Mouse (Mus musculus) right cerebral cortex, postnatal 4 days (tissue): Measurements from ENCODE around the gene Nup153.
A peak's percentile ranks its signal among the peaks of the same experiment; 100 is the strongest.

Experiments used
- DNase-seq: peaks from one replicate; pipeline ENCODE4 v3.0.0-alpha.2; 2022

The Nup153 gene

DNA sequence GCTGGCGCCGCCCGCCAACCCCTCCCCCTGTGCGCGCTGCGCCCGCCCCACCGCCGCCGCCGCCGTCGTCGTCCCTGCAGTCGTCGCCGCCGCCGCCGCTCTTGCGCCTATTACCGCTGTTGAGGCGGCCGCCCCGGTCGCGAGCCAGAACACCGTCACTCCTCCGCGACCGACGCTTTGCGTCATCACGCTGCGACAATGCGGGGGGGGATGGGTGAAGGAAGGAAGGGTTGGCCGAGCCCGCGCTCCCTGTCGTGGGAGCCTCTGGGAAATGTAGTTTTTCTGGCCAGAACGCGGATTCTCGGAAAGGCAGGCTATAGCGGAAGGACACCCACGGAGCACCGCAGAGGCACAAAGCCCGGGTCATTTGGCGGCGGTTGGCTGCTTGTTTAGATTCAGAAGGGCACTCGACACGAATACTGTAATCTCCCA lies at the start of gene Nup153:
TSS of gene Nup153 (minus strand) at position 104 of the 432 bp plus-strand sequence.
- DNase-seq = peak; percentile 100

DNA sequence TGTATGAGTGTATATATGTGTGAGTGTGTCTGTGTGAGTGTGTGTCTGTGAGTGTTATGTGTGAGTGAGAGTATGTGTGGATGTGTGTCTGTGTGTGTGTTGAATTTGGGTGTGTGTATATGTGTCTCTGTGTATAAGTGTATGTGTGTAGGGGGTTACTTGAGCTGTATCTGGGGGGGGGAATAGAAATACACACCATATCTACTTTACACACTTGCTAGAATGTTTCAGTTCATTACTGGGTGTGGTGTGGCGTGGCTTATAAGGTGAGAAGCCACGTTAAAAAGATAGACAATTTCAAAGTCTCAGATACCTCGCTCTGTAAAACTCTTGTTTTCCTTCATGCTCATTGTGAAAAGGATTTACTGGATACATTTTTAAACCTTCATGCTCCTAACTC lies 49.7 kb upstream of the Nup153 start:
- no peak for DNase-seq

DNA sequence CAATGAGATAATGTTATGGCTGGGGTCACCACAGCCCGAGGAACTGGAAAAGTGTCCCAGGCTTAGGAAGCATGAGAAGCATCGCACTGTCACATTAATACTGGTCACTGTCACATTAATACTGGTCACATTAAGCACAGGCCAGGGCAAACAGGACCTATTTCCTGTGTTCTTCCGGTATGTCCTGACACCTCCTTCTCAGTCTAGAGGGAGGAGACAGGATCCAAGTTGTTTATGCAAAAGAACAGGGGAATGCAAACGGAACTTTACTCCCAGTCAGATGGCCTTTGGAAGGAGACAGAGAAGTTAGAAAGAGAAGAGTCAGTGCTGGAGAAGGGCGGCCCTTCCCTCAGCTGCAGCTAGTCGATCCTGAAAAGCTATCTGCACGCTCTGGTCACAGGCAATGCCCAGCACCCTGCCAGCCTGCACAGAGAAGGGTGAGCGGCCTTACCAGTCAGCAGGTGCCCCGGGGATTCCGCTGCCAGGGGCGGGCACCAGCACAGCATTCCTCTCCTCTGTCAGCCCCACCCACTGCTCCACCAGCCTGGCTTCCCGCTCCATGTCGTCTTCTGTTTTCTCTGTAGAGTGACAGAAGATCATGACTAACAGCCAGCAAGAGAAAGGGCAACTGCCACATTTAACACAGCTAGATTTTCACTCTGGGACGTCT lies 49.0 kb upstream of the Nup153 start:
- no peak for DNase-seq

DNA sequence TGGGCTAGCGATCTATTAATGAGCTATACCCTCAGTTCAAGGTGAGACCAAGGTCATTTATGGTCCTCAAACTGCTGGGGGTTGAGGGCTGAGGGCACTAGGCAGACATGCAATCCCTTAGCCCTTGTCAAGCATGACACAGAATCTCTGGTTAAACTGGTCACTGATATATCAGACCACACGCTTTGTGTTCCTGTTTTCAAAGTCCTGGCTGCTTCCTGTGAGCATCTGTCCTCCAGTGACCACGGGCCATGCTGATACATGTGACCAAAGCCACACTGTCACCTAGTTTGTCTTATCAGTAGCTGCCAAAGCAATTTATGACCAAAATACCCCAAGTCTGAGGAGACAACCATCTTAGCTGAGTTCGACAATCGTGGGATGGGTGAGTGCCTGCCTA lies 47.3 kb upstream of the Nup153 start:
- no peak for DNase-seq

DNA sequence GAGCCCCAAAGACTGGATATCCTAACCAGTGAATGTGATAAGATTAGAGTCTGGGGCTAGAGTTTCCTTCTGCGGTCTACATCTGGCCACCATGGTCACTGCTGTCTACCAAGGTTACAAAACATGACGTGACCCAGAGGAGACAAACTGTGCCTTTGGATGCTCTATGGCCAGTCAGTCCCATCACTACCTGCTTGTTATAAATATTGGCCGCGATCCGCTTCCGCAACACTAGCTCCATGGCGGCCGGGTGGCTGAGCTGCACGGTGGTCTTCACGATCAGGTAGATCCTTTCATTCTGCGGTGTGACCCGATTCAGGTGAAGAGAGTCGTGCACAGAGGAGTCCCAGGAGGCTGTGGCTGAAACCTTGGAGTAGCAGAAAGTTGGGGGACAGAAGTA lies 44.8 kb upstream of the Nup153 start:
- DNase-seq = no peak

DNA sequence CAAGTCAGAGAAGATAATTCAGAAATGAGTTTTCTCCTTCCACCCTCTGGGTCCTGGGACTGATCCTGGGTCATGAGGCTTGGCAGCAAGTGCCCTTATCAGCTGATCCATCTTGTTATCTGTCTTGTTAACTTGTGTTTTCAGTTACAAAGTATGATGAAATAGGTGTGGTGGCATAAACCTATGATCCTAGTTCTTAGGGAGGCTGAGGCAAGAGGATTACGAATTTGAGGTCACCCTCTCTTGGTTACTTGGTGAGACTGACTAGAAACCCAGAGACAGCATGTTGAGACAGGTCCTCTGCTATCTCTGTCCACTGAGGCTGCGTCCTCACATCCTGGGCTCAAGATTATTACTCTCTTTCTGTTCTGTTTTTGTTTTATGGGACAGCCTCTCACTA lies 37.6 kb upstream of the Nup153 start:
- no peak for DNase-seq

DNA sequence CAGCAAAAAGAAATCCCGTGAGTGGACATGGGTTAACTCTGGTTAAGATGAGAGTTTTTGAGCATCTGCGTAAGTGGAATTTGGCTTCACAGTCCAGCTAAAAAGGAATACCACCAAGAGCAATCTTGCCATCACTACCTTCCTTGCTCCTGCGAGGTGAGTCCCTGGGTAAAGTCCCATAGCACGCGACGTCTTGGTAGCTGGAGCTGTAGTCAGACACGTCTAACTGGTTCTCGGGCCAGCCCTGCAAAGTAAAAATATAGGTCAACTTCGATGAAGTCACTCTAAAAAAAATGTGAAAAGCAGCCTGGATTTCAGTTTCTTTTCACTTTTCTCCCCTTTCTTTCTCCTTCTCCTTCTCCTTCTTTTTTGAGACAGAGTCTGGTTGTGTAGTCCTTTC lies 35.5 kb upstream of the Nup153 start:
- DNase-seq = no peak

DNA sequence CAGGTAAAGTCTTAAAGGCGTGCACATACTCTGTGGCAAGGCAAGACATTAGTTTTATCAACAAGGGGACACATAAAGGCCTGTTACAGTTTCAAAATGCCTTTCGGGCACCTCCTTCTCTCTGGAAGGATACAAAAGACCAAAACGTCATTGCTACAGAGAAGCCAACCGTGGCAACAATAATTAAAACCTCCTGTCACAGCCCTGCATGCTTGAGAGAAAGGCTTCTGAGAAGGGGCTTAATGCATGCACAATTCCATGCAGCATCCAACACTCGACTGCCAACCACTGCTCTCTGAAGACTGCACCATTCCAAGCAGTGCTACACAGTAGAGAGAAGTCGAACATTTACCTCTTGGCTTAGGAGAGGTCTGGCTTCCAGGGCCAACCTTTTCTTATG lies 33.2 kb upstream of the Nup153 start:
- no peak for DNase-seq

DNA sequence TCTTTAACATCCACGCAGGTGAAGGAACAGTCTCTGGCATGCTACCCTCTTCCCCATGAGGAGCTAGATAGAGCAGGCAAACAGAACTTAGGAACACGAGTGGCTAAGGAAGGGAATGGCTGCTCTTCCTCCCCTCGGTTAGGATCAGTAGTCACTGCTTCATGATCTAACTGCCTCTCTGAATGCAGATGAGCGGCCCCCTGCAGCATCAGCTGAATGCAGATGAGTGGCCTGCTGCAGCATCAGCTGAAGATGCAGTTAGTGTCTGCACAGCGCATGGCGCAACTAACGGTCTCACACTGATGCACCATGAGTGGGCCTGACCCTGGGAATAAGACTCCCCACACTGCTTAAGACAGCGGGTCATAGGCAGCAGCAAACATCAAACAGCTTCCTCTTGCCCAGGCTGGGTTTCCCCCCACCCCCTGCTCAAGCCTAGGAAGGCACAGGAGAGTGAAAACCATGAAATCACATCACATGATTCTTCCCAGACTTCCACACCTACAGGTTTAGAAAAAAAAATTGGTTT lies 31.6 kb upstream of the Nup153 start:
- DNase-seq = no peak

DNA sequence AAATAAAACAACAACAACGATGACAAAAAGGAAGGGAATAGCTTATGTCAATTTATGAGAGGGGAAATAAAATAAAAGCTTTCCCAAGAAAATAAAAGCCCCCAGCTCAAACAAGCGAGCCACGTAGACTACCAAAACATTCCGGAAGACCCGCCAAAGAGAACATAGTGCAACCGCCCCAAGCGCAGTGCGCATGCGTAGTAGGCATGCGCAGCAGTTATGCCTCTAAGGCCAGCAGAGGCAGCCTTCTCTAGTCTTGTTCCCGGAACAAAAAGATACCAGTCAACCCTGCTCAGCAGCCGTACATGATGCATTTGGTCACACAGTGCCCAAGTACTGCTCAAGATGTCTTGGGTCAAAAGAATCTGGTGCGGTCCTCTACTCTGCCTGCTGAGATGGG lies 30.9 kb upstream of the Nup153 start:
- no peak for DNase-seq

DNA sequence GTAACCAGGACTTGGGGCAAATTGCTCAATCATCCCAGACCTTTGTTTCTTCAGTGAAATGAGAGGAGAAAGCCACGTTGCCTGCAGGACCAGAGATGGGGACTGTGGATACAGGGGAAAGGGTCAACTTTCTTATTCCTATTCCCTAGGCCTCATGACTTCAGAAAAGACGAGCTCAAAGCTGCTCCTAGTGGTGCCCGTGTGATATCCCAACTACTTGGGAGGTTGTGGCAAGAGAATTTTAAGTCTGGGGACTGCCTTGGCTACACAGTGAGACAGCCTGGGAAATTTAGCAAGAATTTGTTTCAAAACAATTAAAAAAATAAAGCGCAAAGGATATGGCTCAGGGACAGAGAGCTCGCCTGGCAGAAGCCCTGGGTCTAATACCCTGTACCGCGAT lies 30.2 kb upstream of the Nup153 start:
- no peak for DNase-seq

DNA sequence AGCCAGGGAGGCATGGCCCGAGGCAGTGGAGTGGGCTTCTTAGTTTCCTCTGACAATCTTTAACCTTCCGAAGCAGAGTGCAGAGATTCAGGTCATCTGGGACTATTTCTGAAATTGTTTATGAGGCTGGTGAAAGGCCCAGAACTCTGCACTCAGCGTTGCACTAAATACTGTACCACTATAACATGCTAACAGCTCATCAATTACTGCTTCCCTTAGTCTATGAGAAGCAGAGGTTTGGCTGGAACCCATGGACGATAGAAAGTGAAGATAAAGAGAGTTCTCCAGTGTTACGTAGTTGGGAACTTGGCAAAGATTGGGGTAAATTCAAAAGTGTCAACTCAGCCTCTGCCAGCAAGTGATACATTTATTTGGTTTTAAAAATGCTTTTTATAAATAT lies 25.6 kb upstream of the Nup153 start:
- DNase-seq = no peak

DNA sequence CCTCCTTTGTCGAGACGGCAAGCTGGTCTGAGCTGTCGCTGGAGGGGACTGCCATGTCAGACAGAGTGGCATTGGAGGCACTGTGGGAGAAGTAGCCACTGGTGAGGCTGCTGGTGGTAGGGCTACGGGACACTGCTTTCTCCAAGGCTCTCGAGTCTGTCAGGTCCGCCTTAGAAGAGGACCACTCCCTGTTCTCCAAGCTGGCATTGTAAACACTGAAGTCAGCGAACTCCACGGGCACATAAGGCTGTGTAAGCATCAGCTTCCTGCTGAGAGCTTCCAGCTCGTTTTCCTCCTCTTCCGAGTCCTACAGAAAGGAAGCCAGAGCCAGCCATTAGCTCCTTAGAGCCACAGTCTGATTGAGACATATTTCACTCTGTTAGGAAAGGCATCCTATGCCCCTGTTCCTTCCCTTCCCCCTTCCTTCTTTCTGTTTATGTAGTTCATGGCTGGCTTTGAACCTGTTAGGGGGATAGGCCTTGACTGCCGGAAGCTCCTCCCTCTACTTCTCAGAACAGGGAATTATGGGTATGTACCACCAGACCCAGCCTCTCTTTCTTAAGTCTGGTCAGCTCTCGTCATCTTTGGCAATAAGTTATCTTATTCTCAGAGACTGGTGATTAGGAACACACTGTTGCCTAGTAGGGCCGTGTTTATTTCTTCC lies 25.0 kb upstream of the Nup153 start:
- DNase-seq = no peak

DNA sequence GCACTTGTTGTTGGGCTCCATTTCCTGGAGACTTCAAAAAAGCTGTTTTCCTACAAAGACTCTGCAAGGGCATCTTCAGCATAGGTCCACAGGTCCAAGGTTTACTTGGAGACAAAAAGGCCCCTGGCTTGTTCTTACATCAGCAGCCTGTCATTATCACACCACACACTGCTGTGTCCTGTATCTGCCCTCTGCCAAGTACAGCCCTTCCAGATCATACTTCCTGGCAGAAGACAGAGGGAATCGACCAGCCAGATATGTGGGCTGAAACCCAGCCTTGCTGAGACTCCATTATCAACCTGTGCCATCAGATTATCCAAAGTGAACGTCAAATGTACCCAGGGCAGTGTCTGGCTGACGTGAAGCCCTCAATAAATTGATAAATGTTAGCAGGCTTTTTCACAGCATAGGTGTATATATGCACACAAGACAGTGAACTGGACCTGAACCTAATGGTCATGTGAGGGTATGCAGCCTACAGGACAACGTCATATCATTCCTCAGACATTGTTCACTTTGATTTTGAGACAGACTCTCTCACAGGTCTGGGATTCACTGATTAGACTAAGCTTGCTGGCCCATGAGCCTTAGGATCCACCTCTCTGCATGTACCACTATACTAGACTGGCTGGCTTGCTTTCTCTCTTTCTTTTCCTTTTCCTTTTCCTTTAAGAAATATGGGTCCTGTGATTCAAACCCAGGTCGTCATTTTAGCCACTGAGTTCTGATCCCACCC lies 20.6 kb upstream of the Nup153 start:
- DNase-seq = no peak

DNA sequence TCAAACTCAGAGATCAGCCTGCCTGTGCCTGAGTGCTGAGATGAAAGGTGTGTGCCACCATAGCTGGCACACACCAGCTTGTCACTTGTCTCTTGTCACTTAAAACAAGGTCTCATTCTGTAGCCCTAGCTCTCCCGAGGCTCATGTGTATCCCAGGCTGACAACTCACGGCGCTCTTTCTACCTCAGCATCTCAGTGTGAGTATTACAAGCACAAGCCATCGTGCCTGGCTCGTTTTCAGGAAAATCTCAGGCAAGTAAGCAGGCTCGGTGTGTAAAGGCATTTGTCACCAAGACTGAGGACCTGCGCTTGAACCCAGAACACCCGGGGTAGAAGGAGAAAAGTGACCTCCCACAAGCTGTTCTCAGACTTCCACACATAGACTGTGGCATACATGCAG lies 16.1 kb upstream of the Nup153 start:
- DNase-seq = no peak

DNA sequence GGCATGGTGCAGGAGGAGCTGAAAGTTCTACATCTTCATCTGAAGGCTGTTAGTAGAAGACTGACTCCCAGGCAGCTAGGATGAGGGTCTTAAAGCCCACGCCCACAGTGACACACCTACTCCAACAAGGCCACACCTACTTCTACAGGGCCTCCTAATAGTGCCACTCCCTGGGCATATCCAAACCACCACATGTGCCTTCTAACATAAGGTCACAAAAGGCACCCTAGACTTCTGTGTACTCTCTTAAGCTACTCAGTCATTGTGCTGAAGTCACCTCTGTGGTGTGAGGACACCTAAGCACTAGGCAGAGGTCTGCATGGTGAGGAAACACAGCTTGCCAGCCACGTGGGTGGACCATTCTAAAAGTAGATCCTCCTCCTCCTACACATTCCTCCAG lies 14.6 kb upstream of the Nup153 start:
- DNase-seq = no peak

DNA sequence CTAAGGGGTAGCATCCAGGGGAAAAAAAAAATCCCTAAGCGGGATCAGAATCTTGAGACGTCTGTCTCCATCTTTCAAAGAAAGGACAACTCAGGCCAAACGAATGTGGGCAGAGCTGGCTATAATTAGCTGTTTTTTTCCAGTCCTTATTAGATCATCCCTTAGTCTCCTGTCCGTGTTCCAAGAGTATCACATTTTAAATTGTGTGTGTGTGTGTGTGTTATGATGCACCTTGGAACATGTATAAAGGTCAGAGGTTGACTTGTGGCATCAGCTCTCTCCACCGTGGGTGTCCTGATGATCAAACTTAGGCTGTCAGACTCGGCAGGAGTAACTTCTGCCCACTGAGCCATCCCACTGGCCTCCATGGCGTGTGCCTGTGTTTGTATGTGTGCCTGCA lies 11.7 kb upstream of the Nup153 start:
- DNase-seq = no peak

DNA sequence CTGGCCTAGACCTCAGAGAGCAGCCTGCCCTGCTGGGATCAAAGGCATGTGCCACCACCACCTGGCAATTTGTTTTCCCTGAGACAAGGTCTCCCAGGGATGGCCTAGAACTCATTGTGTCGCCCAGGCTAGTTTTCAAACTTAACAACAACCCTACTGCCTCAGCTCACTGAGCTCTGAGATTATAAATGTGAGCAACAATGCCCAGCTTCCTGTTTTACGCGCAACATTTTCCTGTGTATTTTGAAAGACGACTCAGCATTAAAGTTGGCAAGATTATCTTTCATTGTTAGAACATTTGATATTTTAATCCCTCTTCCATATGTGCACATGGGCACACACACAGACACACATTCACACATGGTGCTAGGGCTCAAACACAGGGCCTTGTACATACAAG lies 9.7 kb upstream of the Nup153 start:
- no peak for DNase-seq

DNA sequence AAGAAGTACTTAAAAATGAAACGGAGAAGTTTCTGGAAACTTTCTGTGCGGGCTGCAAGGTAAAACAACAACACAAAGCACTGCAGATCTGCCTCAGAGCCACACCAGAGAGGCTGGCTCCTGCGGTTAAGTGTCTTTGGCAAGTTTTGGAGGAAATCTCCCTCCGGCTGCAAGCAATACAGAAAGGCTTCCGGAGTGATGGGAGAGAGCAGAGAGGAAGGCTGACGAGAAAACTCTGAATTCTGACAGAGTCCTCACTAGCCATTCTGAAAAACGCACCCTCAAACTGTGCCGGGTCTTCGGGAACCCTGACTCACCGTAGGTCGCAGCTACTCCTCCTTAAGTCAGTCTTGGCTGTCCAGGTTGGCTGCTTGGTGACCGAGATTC lies 8.7 kb upstream of the Nup153 start:
- no peak for DNase-seq

DNA sequence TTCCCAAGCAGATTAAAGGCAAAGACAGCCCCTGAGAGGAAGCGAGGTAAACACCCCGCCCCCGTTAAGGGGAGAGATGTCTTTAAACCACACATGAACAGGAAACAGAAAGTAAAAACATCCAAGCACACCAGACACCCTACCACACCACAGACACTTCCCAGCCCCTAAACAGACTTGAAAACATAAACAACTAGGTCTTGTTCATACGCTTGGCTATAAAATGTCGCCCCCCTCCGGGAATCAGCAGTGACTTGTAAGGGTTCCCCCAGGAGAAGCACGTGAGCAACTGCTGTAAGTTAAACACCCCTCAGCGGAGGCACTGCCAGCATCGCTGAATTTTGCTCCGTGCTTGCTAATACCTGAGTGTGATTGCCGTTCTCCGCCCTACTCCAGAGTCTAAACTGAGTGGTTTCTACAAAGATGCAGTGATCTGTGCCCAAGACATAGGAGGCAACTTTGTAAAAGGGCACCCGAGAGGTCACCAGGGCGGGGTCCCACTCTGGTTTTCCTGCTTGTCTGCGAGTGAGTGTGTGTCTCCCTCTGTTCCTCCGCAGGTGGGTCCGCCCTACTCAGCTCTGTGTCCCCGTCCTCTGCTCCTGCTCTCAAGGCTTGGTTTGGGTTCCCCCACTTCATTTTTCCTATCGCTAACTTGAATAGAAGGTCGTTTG lies 8.2 kb upstream of the Nup153 start:
- DNase-seq = no peak

DNA sequence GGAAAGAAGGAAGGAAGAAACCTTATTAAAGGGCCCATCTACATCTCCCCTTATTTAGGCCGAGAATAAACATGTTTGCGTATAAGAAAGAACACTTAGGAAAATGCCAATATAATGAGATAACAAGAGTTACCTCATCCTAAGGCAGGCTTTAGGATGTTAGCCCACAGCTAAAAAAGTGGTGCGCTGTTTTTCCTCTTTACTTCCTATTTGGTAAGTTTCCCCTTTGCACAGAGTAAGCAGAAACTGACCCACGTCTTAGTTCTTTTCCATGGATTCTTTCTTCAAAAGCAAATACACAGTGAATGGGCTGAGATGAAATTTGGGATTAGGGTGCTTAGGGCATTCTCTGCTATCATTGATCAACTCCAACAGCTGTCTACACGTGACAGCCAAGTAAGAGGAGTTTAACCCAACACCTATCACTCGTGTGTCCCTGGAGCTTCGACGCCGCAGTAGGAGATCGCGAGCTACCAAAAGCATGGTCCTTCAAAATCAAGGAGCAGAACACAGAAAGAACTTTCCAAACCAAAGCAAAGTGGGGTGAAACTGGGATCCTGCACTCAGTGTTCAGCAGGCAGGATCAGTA lies 7.6 kb upstream of the Nup153 start:
- DNase-seq = no peak

DNA sequence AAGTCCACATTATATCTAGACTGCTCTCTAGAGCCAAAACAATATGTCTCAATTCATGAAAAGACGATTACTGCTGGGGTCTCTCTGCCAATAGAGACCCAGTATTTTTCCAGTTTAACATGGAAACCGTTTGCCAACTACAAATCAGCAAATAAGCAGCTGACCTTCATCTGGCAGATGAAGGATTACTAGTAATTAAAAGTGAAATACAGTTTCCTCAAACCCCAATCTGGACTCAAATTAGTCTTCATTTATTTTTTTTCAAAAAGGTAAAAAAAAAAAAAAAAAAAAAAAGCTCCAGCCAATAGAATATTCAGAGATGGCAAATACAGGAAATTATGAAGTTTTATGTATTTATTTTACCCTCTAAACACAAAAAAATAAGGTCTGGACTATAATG lies 2.3 kb upstream of the Nup153 start:
- DNase-seq = no peak

DNA sequence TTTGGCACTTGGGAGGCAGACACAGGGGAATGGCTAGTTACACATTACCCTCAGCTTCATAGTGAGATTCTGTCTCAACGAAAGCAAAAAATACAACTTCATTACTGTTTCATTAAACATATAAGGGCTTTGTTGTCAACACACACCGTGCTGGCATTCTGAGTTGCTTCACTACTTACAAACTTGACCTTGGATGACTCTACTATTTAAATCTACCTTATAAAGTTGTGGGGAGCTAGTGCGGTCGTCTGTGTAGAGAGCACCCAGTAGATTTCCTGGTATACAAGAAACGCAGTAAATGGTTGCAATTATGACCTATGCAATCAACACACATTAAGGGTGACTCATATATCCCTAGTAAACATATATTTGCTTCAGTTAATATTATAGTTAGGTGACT lies 671 bp upstream of the Nup153 start:
- DNase-seq = no peak
